Mouse (Mus musculus) urinary bladder, postnatal 0 days (tissue): ENCODE measurements around the gene Pip5k1b. TPM values are rescaled to one million over a fixed set of nuclear protein-coding genes. Genes with fewer than 3 reads are reported as not detected.

Experiments
- polyA plus RNA-seq: library from polyadenylated mRNA; unstranded; fragments of >200 nt; fragmentation: Nextera tagmentation; extraction: Ambion mirVana; gene quantifications from 2 replicates; pipeline ENCODE4 v1.2.1, GENCODE M21; 2015

Pip5k1b gene
- 1.4 and 1.5 TPM in 2 replicates for polyA plus RNA-seq

GRCm38 (mm10) chr19:24555466-24555903, at the start of gene Pip5k1b:
Gene Pip5k1b (minus strand): TSS chr19:24555872.

DNA sequence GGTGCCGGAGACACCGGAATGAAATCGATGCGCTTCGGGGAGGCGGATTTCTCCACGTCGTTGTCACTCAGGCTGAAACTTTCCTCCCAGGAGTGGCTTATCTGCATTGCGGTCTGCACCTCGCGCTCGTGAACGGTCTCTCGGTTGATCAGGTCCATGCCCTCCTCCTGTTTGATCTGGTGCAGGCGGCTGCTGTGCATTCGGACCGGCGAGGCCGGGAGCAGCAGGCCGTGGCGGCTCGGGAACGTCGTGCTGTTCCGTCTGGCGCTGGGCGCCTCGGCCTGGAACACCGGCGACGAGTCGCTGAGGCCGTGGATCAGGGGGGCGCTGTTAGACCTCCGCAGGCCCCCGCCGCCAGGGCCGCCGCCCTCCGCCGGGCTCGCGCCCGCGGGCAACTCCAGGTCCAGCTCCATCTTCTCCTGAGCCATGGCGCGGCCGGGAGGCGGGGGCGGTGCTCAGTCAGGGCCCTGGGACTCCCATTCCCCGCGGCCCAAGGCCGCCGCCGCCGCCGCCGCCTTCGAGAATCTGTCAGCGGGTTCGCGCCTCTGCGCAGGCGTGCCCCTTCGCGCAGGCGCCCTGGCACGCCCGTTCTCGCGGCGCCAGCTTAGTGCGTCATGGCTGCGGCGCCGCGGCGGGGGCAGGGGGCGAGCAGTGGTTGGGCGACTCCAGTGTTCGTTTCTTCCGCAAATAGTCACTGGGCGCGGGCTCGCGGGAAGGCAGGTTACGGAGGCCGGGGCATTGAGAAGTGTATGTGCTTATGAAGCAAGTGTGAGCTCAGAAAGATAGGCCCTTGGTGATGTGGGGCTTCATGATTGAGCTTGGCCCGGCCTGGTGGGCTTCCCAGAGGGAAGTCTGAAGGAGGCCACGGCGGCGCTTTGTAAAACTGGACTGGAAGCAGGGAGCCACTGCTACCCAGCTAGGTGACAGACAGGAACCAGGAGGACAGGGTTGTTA, 78.5 kb downstream of the Pip5k1b start, which contains the start of gene Fam122a:
Gene Fam122a, minus strand, starts transcription at position 428 of the 954 bp plus-strand sequence.

GRCm38 (mm10) chr19:24280601-24281228, 275.0 kb downstream of the Pip5k1b start, which contains the start of gene Fxn:
Gene Fxn (minus strand): TSS chr19:24280605.

Other genes starting within 250 kb of the Pip5k1b start
- 41.9 and 48.4 TPM in 2 replicates for gene Fam122a, start 78.5 kb downstream of the Pip5k1b start, polyA plus RNA-seq
- 31.6 and 40.1 TPM in 2 replicates for gene Tmem252, start 118.1 kb upstream of the Pip5k1b start, polyA plus RNA-seq